Mouse (Mus musculus) splenic B cell, adult 2 months (primary cell): ENCODE data around the gene Tdrd1.

Experiments
- DNase-seq: peaks from one replicate; pipeline ENCODE4 v3.0.0-alpha.2; 2011; ENCODE audit warnings: low read depth, low spot score
- H3K27me3 ChIP-seq: 2 replicates; pipeline ENCODE4 v1.6.1; 2012; ENCODE audit warnings: mild to moderate bottlenecking, low read length, moderate library complexity, mixed read lengths; ENCODE audit not compliant: control insufficient read depth, poor library complexity, insufficient read depth, severe bottlenecking
- H3K36me3 ChIP-seq: 2 replicates; pipeline ENCODE4 v1.6.1; 2012; ENCODE audit warnings: mild to moderate bottlenecking, low read length, moderate library complexity, mixed read lengths; ENCODE audit not compliant: control insufficient read depth, poor library complexity, insufficient read depth, severe bottlenecking

The Tdrd1 gene

GRCm38 (mm10) chr19:56813360-56813759, 12.6 kb upstream of the Tdrd1 start:
- Histone ChIP-seq H3K36me3 (no peaks in the 10 kb centered on the region), H3K27me3 (no peaks in the 10 kb centered on the region)
- DNase-seq, result no peak

- Histone ChIP-seq H3K36me3 (no peaks in the 10 kb centered on the region), H3K27me3 (no peaks in the 10 kb centered on the region)
- DNase-seq, result no peak
Measured at GRCm38 (mm10) chr19:56817851-56818526, 8.0 kb upstream of the Tdrd1 start.

- H3K36me3 ChIP-seq, result no peaks in the 10 kb centered on the region
- peak; percentile 14 for DNase-seq
- no peaks in the 10 kb centered on the region for H3K27me3 ChIP-seq
Measured at GRCm38 (mm10) chr19:56821040-56821797, 4.8 kb upstream of the Tdrd1 start.

DNA sequence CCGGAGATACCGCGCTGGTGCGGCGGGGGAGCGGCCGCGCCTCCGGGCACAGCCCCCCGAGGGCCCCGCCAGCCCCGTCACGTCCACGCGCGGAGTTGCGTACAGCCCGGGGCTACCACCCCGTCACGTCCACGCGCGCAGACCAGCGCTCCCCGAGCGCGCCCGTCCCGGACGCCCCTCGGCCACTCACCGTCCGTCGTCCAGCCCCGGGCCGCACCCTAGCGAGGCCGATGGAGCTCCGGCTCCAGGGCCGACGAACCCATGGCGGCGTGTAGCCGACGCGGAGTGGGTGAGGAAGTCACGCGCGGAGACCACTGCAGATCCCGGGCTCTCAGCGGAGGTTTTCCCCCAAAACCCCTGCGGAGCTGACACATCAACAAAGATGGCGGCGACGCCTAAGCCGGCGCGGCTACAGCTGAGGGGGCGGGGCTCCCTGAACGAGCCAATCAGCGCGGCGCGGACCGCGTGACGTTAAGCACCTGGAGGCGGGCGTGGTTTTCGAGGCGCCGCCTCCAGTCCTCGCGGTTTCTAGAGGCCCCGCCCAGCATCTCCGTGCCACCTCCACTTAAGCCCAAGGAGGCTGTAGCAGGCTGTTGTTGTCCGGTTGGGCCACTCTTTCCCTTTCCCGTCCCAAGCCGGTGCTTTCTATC, 4.1 kb upstream of the Tdrd1 start, which contains the start of gene Ccdc186:
Gene Ccdc186 (minus strand): TSS at position 393 of the 650 bp plus-strand sequence.
- H3K27me3 ChIP-seq, result no peaks in the 10 kb centered on the region
- H3K36me3 ChIP-seq, result no peaks in the 10 kb centered on the region
- peak; percentile 96 for DNase-seq

GRCm38 (mm10) chr19:56822448-56822836, 3.6 kb upstream of the Tdrd1 start:
- Histone ChIP-seq H3K27me3 (no peaks in the 10 kb centered on the region), H3K36me3 (no peaks in the 10 kb centered on the region)
- DNase-seq, result no peak

DNA sequence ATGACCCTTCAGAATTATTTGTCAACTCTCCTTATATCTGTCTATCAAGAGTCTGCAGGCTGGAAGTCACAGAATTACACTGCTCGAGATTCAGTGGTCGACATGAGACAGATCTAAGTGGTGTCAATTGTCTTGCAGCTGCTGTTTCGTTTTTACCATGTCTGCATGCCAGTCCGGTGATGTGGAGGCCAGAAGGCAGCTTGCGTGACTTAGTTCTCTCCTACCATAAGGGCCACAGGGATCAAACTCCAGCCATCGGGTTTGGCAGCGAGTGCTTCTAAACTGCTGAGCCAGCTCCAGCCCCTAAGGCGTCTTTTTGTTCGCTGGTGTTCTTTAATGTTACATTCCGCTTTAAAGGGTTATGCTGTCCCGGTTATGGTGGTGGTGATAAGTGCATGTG, 2.3 kb downstream of the Tdrd1 start:
- Histone ChIP-seq H3K36me3 (no peaks in the 10 kb centered on the region), H3K27me3 (no peaks in the 10 kb centered on the region)
- DNase-seq, result no peak

DNA sequence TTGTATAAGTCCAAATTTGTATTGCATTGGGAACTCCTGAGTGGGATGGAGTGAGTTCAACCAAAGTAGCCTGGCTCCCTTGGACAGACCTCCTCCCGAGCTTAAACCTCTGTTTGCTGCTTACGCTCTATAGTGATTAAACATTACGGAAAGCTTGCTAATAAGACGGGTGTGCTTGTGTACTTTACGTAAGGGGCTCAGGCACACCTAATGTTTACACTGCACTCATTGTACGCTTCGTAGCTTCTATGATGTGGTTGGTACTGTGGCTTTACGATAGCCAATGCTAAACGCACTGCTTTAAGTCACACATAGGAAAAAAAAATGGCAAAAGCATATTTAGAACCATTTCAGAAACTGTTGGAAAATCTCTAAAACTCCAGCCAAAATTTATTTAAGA, 3.3 kb downstream of the Tdrd1 start:
- Histone ChIP-seq H3K36me3 (no peaks in the 10 kb centered on the region), H3K27me3 (no peaks in the 10 kb centered on the region)
- DNase-seq, result no peak

DNA sequence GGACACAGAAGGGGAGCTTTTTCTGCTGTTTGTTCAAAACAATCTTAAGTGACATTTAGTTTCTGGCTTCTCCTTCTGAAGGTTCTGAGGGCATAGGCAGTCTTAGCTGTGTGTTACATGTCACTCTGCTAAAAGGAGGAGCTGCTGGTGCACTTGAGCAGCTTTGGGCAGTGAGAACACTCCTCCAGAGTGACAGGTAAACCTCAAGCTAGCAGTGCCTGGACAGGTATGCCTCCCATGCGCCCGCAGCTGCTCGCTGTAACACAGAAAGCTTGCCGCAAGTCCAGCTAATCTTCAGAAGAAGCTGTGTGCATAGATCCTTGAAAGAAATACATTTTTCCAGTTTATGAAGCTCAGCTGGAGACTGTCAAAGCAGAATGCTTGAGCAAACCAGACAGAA, 4.2 kb downstream of the Tdrd1 start:
- DNase-seq, result no peak
- Histone ChIP-seq H3K27me3 (no peaks in the 10 kb centered on the region), H3K36me3 (no peaks in the 10 kb centered on the region)

DNA sequence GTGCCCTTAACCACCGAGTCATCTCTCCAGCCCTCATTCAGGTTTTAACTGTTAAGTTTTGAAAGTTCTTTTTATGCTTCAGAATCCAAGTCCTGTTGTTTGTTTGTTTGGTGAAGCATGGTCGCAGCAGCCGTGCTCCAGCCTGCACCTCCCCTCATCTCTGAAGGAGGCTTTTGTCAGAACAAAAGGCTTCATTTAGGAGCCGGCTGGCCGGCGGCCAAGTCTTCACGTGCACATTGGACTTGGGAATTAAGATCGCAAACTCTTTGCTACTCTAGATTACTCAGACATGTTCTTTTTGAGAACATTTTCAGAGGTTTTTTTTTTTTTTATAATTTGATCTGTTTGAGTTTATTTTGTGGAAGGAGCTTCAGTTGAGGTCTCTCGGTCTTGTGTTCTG, 9.3 kb downstream of the Tdrd1 start:
- DNase-seq, result no peak
- no peaks in the 10 kb centered on the region for H3K27me3 ChIP-seq

GRCm38 (mm10) chr19:56838942-56839706, 13.1 kb downstream of the Tdrd1 start:
- Histone ChIP-seq H3K27me3 (no peaks in the 10 kb centered on the region), H3K36me3 (no peaks in the 10 kb centered on the region)
- no peak for DNase-seq

More for the DNA sequence above, 9.3 kb downstream of the Tdrd1 start:
- no peaks in the 10 kb centered on the region for H3K36me3 ChIP-seq

- no peak for DNase-seq
- Histone ChIP-seq H3K36me3 (no peaks in the 10 kb centered on the region), H3K27me3 (no peaks in the 10 kb centered on the region)
Measured at GRCm38 (mm10) chr19:56842974-56843373, 17.0 kb downstream of the Tdrd1 start.

DNA sequence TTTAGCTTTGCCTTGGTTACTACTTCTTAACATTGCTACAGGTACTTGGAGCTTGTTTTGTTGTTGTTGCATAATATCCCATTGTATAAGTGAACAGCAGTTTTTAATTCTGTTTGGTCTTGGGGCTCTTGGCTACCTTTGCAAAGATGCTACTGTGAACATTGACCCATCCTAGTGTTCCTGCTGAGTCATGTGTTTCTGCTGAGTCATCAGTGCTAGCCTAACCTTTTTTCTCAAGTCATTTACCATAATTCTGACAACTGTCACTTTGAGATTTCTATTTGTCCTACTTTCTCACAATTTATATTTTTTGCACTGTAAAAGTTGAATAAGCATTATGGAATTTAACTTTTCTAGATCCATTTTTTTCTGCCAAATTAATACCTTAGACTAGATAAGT, 26.6 kb downstream of the Tdrd1 start:
- H3K36me3 ChIP-seq, result no peaks in the 10 kb centered on the region
- DNase-seq, result no peak
- no peaks in the 10 kb centered on the region for H3K27me3 ChIP-seq

DNA sequence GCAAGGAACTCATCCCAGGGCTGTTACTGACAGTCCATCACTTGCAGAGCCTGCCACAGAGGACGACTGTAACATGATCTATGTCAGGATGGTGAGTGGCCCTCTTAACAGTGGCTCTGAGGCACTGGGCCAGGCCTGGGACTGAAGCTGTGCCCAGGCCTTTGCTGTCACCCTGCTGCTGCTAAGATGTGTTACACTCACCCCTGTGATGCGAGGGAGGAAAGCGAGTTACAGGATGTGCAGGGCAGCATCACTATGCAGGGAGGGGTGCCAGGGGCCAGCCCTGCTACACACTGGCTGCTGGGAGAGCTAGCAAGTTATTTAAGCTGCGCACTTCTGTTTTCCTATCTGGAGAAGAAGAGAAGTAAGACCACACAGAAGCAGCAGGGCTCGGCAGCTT, 30.4 kb downstream of the Tdrd1 start:
- Histone ChIP-seq H3K36me3 (no peaks in the 10 kb centered on the region), H3K27me3 (no peaks in the 10 kb centered on the region)
- DNase-seq, result no peak

DNA sequence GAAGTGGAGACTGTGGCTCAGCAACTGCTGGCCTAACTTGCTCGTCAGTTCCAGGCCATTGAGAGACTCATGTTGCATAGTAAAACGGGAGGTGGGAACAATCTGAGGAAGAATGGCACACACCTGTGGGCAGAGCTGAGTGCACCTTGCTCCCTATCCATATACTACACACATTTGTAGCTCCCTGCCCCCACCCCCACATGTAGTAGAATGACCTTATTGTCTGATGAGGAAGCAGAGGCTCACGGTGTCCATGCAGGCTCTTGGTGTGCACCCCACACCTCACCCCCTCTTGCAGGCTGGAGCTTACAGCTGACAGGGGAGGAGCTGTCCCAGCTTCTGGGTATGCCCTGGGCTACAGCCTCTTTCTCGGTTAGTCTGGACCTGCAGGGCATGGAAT, 41.7 kb downstream of the Tdrd1 start:
- no peak for DNase-seq
- no peaks in the 10 kb centered on the region for H3K36me3 ChIP-seq
- H3K27me3 ChIP-seq, result no peaks in the 10 kb centered on the region
